Mouse (Mus musculus) small intestine, adult 2 months (tissue): Measurements from ENCODE around the gene Eps8l3.

Source experiments
- CTCF ChIP-seq: fragments of 200-500 bp; IDR thresholded peaks from 2 replicates; pipeline ENCODE4 v1.5.1; 2012; ENCODE audit warnings: low read depth, mild to moderate bottlenecking, control low read depth, inconsistent platforms, low read length, moderate library complexity, mixed read lengths; ENCODE audit not compliant: insufficient replicate concordance, insufficient read length; ENCODE audit errors: extremely low read depth
- POLR2A ChIP-seq: fragments of 200-500 bp; IDR thresholded peaks from 2 replicates; pipeline ENCODE4 v1.6.1; 2012; ENCODE audit warnings: low read depth, mild to moderate bottlenecking, control low read depth, inconsistent platforms, low read length, moderate library complexity

- TF ChIP-seq POLR2A, result peak; percentile 29; the same call in 1 of the 2 replicates
- TF ChIP-seq CTCF, result 0 out of 2 replicates have a peak, but pooled peaks have one; percentile 9
Measured at GRCm38 (mm10) chr3:107931670-107932069, 54.6 kb downstream of the Eps8l3 start, which contains the start of gene Gstm7.
